Mouse (Mus musculus) ES-E14 (cell line): ENCODE measurements around the gene Mymk.

Source experiments
- MAFK ChIP-seq: IDR thresholded peaks from 2 replicates; pipeline ENCODE4 v1.6.1; 2014; ENCODE audit warnings: mild to moderate bottlenecking, low read depth, low read length, inconsistent platforms; ENCODE audit not compliant: insufficient read depth
- ZC3H11A ChIP-seq: IDR thresholded peaks from 2 replicates; pipeline ENCODE4 v1.6.1; 2012; ENCODE audit warnings: low read depth, mild to moderate bottlenecking, inconsistent platforms, low read length, borderline replicate concordance

DNA sequence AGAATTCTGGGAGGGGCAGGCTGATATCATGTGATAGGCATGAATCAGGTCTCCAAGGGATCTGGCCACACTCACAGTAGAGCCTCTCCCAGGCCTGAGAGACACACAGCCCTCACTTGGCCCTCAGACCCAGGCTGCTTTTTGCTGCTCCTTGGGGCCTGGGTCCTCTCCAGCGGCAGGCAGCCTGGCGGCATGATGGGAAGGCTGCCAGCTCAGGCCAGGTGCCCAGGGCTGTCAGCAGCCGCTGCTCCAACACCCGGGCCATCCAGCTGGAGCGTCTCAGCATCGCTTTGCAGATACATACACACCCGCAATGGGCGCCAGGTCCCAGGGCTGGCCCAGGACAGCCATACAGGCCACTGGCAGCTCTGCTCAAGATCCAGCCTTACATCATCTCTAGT, 48.3 kb upstream of the Mymk start:
- TF ChIP-seq MAFK (no peak), ZC3H11A (no peak)
